Mouse (Mus musculus) lung, adult 2 months (tissue): ENCODE measurements at regions not wholly inside any gene's neighbourhood (a gene's known extent, or its start where the extent isn't known, plus 50 kb on each side); places are given as distances from the start of the nearest gene placed in this dataset.

Experiments used
- CTCF ChIP-seq: fragments of 200-500 bp; IDR thresholded peaks from 2 replicates; pipeline ENCODE4 v1.5.1; 2011; ENCODE audit warnings: mild to moderate bottlenecking, low read length, control low read depth; ENCODE audit not compliant: insufficient read depth
- POLR2A ChIP-seq: fragments of 200-500 bp; IDR thresholded peaks from 2 replicates; pipeline ENCODE4 v1.6.1; 2011; ENCODE audit warnings: low read depth, mild to moderate bottlenecking, control low read depth, low read length, borderline replicate concordance; ENCODE audit errors: extremely low read depth

DNA sequence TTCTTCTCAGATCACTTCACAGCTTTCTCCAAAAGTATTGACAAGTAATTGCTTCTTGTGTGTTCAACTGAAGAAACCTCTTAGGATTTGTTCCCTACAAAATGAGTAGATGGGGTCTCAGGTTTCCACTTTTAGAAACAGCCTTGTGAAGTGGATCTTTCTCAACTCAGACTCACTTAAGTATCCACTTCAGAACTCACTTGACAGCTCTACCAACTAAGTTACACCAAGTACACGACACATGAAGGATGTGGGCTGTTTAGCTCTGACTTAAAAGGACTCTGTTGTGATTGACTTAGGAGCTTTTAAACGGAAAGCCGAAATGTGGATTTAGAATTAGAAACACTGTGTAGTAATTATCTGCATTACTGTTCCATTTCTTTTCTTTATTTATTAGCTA lies 556.0 kb downstream of the Rfpl4b start:
- TF ChIP-seq CTCF (no peak), POLR2A (no peak)
